Mouse (Mus musculus) olfactory bulb, adult 2 months (tissue): ENCODE data around the gene Pole4.

Source experiments
- CTCF ChIP-seq: fragments of 200-500 bp; IDR thresholded peaks from 2 replicates; pipeline ENCODE4 v1.5.1; 2012; ENCODE audit warnings: low read depth, mild to moderate bottlenecking, low read length, moderate library complexity; ENCODE audit not compliant: insufficient read depth
- POLR2A ChIP-seq: fragments of 200-500 bp; IDR thresholded peaks from 2 replicates; pipeline ENCODE4 v1.6.1; 2012; ENCODE audit warnings: mild to moderate bottlenecking, low read depth, low read length, moderate library complexity; ENCODE audit not compliant: insufficient read depth

DNA sequence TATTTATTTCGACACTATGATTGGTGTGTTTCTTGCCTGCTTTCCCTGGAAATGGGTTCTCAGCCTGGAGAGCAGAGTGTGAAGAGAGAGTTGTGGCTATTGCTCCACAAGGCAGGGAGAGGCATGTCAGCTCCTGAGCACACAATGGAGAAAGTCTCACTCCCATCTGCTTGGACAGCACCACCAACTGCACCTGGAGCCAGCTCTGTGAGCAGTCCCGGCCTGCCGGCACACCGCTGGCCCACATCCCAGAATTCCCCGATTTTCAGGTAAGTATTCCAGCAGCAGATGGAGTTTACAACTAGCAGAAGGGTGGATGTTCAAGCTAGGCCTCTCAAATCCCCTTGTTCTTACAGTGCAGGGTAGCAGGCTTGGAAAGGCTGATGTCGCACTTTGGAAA, 10.1 kb upstream of the Pole4 start:
- TF ChIP-seq CTCF, result no peak
- no peak for TF ChIP-seq POLR2A
